Mouse (Mus musculus) kidney, postnatal 0 days (tissue): Measurements from ENCODE around the gene Itpr2. TPM values are rescaled to one million over a fixed set of nuclear protein-coding genes. Genes with fewer than 3 reads are reported as not detected.

ENCODE experiments used
- ATAC-seq: fragments of 200-750 bp; cut with Nextera tagmentation; replicated peaks from 2 replicates; pipeline ENCODE4 v1.8.0; 2017; ENCODE audit warnings: low read depth, moderate number of reproducible peaks, moderate TSS enrichment, moderate library complexity; ENCODE audit not compliant: low FRiP score
- DNase-seq: peaks from one replicate; pipeline ENCODE4 v3.0.0-alpha.2; 2016; ENCODE audit warnings: low spot score
- H3K27ac ChIP-seq: fragments of 300-500 bp; sonication (generic); 2 replicates; pipeline ENCODE4 v1.5.1; 2014; ENCODE audit warnings: mild to moderate bottlenecking
- H3K27me3 ChIP-seq: fragments of 300-500 bp; sonication (generic); 2 replicates; pipeline ENCODE4 v1.6.1; 2014; ENCODE audit warnings: low read length, mixed read lengths; ENCODE audit not compliant: insufficient read depth
- H3K36me3 ChIP-seq: fragments of 300-500 bp; sonication (generic); 2 replicates; pipeline ENCODE4 v1.6.1; 2014; ENCODE audit warnings: low read length, mixed read lengths; ENCODE audit not compliant: insufficient read depth
- H3K4me1 ChIP-seq: fragments of 300-500 bp; sonication (generic); replicated peaks from 2 replicates; pipeline ENCODE4 v1.6.1; 2014; ENCODE audit warnings: antibody characterized with exemption, low read length, mixed read lengths; ENCODE audit not compliant: insufficient read depth
- H3K4me2 ChIP-seq: fragments of 300-500 bp; sonication (generic); 2 replicates; pipeline ENCODE4 v1.6.1; 2014; ENCODE audit warnings: mild to moderate bottlenecking, low read length, moderate library complexity, mixed read lengths
- H3K4me3 ChIP-seq: fragments of 300-500 bp; sonication (generic); replicated peaks from 2 replicates; pipeline ENCODE4 v1.5.1; 2014; ENCODE audit warnings: low read depth, low read length
- H3K9ac ChIP-seq: fragments of 300-500 bp; sonication (generic); 2 replicates; pipeline ENCODE4 v1.6.1; 2014; ENCODE audit warnings: low read depth, low read length
- H3K9me3 ChIP-seq: fragments of 300-500 bp; sonication (generic); replicated peaks from 2 replicates; pipeline ENCODE4 v1.6.1; 2016; ENCODE audit warnings: low read length, inconsistent platforms, mixed read lengths
- CTCF ChIP-seq: IDR thresholded peaks from 2 replicates; pipeline ENCODE4 v1.5.1; 2016; ENCODE audit warnings: antibody characterized with exemption, low read depth, mild to moderate bottlenecking, moderate library complexity
- WGBS: fragments of 180-500 bp; shearing (Covaris S2); extraction: QIAGEN DNeasy Blood & Tissue Kit; methylation state at CpG from one replicate; pipeline ENCODE4 v1.1.7; 2014; 5-methylcytosine and 5-hydroxymethylcytosine counted together
- polyA plus RNA-seq: library from polyadenylated mRNA; unstranded; fragments of >200 nt; fragmentation: Nextera tagmentation; extraction: Ambion mirVana; gene quantifications from 2 replicates; pipeline ENCODE4 v1.2.1, GENCODE M21; 2015

Itpr2 gene
- polyA plus RNA-seq, 1 experiment from 2014 or later: 17.4 TPM

- H3K4me2 ChIP-seq: no peak overlapping the region
- no peak overlapping the region for H3K4me3 ChIP-seq
- H3K9ac ChIP-seq: no peak overlapping the region
- H3K27ac ChIP-seq: no peak overlapping the region
- 0 out of 2 replicates have a peak, but pooled peaks cover 4% of the 10 kb centered on the region for H3K4me1 ChIP-seq
- no peak for ATAC-seq
- H3K36me3 ChIP-seq: no peaks in the 10 kb centered on the region
- DNase-seq: no peak
- 85% methylated on average over 9 of the region's 9 CpGs for WGBS
- TF ChIP-seq CTCF: no peak
- H3K9me3 ChIP-seq: no peaks in the 10 kb centered on the region
- H3K27me3 ChIP-seq: no peaks in the 10 kb centered on the region
Measured at GRCm38 (mm10) chr6:146490416-146490960, 11.5 kb downstream of the Itpr2 start.

DNA sequence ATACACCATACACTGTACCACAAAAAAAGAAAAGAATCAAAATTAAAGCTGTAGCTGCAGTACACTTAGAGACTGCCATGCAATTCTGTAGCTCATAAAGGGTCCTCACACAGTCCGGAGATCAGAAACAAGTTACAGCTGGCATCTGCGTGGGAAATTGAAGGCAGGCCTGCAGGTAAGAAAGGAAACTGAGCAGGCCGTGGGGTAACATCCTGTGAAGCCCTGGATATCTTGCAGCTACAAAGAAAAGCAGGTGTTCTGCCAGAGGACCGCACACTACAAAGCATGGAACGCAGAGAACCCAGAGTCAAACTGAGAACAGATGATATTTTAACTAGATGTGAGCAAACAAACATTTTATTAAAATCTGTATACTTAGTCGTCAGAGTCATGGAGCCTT, 12.2 kb downstream of the Itpr2 start:
- Histone ChIP-seq H3K9ac (no peak overlapping the region), H3K9me3 (no peaks in the 10 kb centered on the region), H3K4me3 (no peak overlapping the region), H3K4me1 (0 out of 2 replicates have a peak, but pooled peaks cover 4% of the 10 kb centered on the region), H3K4me2 (no peak overlapping the region), H3K27ac (no peak overlapping the region), H3K36me3 (no peaks in the 10 kb centered on the region), H3K27me3 (no peaks in the 10 kb centered on the region)
- DNase-seq (no peak), ATAC-seq (no peak)
- TF ChIP-seq CTCF: no peak
- WGBS: 83% methylated on average over 6 of the region's 6 CpGs

- no peaks in the 10 kb centered on the region for H3K9me3 ChIP-seq
- H3K4me1 ChIP-seq: 0 out of 2 replicates have a peak, but pooled peaks cover 1% of the 10 kb centered on the region
- H3K4me2 ChIP-seq: no peak overlapping the region
- H3K27me3 ChIP-seq: no peaks in the 10 kb centered on the region
- DNase-seq (no peak), ATAC-seq (no peak)
- TF ChIP-seq CTCF: no peak
- no peaks in the 10 kb centered on the region for H3K36me3 ChIP-seq
- no peak overlapping the region for H3K4me3 ChIP-seq
- WGBS: 81% methylated on average over 3 of the region's 3 CpGs
- H3K27ac ChIP-seq: no peak overlapping the region
- H3K9ac ChIP-seq: no peak overlapping the region
Measured at GRCm38 (mm10) chr6:146488749-146489148, 13.3 kb downstream of the Itpr2 start.

DNA sequence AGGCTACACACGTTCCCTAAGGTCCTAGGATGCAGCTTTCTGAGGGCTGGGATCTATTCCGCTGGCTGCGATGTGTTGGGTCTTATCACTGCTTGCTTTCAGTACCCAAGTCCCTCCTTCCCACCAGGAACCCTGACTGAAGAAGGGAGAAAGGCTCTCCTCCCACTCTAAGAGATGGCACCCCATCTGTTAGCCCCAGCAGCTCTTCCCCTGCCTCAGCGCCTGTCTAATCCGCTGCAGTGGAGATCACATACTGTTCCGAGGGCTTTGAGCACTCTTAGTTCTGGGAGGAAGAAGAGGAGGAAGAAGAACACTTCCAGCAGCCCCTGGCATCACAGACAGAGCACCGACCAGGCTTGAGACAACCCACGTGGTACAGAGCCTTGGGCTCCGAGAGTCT, 14.9 kb downstream of the Itpr2 start:
- H3K36me3 ChIP-seq: no peaks in the 10 kb centered on the region
- no peak overlapping the region for H3K4me2 ChIP-seq
- 84% methylated on average over 9 of the region's 9 CpGs for WGBS
- H3K9ac ChIP-seq: no peak overlapping the region
- no peak overlapping the region for H3K27ac ChIP-seq
- no peaks in the 10 kb centered on the region for H3K9me3 ChIP-seq
- H3K4me3 ChIP-seq: no peak overlapping the region
- no peak for TF ChIP-seq CTCF
- no peak for ATAC-seq
- no peaks in the 10 kb centered on the region for H3K27me3 ChIP-seq
- no peak for DNase-seq
- no peaks in the 10 kb centered on the region for H3K4me1 ChIP-seq

DNA sequence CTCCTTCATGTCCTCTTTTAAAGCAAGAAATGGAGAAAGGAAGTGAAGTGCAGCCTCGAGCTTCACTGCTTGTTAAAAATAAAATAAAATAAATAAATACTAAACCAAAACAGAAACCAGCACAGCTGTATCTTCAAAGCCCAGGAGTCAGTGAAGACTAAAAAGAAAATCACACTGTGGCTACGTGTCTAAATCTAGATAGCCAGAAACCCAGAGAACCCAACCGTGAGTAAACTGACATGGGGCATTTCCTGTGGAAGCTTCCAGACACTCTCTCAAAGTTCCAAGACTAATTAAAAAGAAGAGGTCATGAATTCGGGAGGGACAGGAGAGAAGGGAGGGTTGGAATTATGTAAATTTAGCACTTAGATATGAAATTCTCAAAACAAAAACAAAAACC, 15.9 kb downstream of the Itpr2 start:
- no peak overlapping the region for H3K4me2 ChIP-seq
- no peak overlapping the region for H3K9ac ChIP-seq
- H3K27me3 ChIP-seq: no peaks in the 10 kb centered on the region
- WGBS: 42% methylated on average over 4 of the region's 4 CpGs
- H3K27ac ChIP-seq: no peak overlapping the region
- ATAC-seq: no peak
- H3K4me1 ChIP-seq: no peaks in the 10 kb centered on the region
- no peak for DNase-seq
- no peaks in the 10 kb centered on the region for H3K36me3 ChIP-seq
- H3K4me3 ChIP-seq: no peak overlapping the region
- no peak for TF ChIP-seq CTCF
- no peaks in the 10 kb centered on the region for H3K9me3 ChIP-seq

DNA sequence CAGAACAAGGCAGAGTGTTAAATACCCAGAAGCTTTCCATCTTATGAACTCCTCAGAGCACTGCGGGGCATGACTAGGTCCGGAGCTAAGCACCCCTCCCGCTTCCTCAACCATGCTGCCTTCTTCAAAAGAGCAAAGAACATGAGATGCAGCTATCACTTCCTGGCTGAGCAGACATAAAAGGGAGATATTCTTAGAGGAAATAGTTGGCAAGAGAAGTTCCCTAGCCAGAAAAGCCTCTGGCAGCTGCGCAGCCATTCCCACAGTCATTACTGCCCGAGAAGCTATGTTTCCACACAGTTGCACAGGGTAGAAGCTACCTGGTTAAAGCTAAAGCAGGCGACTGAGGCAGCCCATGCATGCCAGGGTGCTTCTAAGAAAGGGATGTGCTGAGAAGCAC, 20.6 kb downstream of the Itpr2 start:
- WGBS: 42% methylated on average over 6 of the region's 6 CpGs
- Histone ChIP-seq H3K36me3 (no peaks in the 10 kb centered on the region), H3K4me2 (no peak overlapping the region), H3K9me3 (no peaks in the 10 kb centered on the region), H3K27ac (no peak overlapping the region), H3K4me3 (no peak overlapping the region), H3K9ac (no peak overlapping the region), H3K4me1 (no peaks in the 10 kb centered on the region), H3K27me3 (no peaks in the 10 kb centered on the region)
- no peak for TF ChIP-seq CTCF
- ATAC-seq: no peak
- peak; percentile 15 for DNase-seq

DNA sequence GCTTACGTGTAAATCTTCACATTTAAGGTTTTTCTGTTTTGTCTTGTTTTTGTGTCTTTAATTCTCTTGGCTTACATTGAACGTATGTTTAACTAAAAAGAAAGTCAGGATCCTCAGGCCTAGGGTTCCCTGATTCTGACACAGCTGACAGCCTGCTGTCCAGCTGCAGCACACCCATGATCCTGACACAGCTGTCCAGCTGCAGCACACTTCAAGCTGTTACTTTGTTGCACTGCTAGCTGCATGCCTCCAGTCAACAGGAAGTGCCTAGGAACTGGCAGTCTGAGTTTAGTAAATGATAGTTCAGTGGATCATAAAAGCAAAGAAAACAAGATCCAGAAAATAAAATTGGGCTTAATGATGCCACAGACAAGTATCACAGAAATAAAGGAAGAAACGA, 21.1 kb downstream of the Itpr2 start:
- no peak overlapping the region for H3K4me3 ChIP-seq
- no peaks in the 10 kb centered on the region for H3K9me3 ChIP-seq
- no peaks in the 10 kb centered on the region for H3K36me3 ChIP-seq
- 56% methylated on average over 3 of the region's 3 CpGs for WGBS
- H3K27ac ChIP-seq: no peak overlapping the region
- H3K4me2 ChIP-seq: no peak overlapping the region
- no peak overlapping the region for H3K9ac ChIP-seq
- no peaks in the 10 kb centered on the region for H3K4me1 ChIP-seq
- ATAC-seq: no peak
- DNase-seq: no peak
- TF ChIP-seq CTCF: no peak
- no peaks in the 10 kb centered on the region for H3K27me3 ChIP-seq
